Mouse (Mus musculus): Measurements from ENCODE around the gene Kctd21.

Kctd21 gene

DNA sequence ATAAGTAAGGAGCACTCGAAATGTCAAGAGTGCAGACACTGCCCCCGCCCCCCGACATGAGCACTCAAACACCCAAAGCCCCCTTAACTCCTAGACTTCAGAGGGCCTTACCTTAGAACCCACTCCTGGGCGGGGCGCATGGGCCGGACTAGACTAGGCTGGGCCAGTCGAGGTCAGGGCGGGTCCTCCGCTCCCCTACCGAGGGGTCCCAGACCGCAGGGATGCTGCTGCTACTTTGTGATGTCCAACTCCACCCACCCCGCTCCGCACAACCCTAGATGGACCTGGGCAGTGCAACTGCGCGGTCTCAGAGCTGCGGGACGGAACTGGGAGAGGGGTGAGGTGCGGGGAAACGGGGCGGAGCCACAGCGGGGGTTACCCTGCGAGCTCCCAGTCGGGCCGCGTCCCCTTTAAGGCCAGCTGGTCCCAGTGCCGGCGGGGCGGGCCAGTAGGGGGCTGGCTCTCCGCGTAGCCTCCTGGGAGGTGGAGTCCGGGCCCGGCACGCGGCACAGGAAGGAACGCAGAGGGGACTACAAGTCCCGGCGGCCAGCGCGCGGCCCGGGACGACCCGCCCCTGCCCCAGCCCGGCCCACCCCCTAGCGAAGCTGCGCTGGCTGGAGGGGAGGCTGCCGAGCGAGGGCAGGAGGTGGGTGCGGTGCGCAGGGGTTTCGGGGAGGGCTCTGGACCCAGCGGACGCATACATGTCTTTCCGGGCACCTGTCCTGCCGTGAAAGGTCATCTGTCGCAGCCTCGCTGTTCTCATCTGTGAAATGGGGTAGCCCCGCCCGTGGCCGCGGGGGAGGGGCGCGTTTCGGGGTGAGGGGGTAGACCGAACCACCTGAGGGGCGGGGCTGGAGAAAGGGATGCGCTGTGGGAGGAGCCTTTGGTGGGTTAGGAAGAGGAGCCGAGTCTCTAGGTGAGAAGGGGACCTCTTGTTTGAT is at the start of gene Kctd21, which contains the start of gene Usp35:
Kctd21 (plus strand) TSS at position 602 of the 941 bp plus-strand sequence.
Usp35 (minus strand) TSS at position 295 of the 941 bp plus-strand sequence.
- DNase-seq, result peak; percentile 95 to 97

DNA sequence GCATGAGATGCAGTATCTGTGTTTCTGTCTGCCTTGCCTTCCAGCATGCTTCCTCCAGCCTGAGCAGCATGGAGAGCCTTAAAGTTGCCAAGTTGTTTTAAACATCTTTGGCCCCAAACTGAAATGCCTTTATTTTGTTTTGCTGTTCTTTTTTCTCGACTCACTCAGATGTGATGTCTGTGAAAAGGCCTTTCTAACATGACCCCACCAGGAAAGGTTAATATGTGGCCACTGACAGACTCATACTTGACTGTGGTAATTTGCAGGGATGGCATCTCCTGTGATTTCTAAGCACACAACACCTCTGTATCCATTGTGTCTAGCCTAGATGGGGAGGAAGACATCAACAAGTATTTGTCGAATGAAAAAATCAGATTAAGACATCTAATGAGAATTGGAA is 35.1 kb upstream of the Kctd21 start:
- no peak for DNase-seq

DNA sequence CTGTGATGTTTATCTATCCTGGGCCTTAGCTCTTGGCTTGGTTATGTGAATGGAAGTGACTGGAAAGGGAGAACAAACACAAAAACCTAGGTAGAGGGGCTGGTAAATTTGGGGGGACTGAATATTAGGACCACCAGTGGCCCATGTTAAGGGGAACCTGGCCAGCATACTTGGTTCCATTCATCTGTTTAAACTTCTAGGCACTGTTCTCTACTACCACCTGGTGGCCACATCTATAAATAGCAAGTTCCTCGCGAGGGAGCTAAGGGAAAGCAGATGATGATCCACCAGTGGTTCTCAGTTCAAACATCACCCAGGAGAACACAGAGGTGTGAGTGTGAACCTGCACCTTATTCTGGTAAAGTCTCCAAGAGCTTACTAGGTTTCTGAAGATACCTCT is 34.7 kb upstream of the Kctd21 start:
- peak; percentile 67 to 72 for DNase-seq

- DNase-seq, result no peak
Observed at GRCm38 (mm10) chr7:97298279-97298678, 33.8 kb upstream of the Kctd21 start.

- no peak for DNase-seq
Observed at GRCm38 (mm10) chr7:97298943-97299342, 33.2 kb upstream of the Kctd21 start.

DNA sequence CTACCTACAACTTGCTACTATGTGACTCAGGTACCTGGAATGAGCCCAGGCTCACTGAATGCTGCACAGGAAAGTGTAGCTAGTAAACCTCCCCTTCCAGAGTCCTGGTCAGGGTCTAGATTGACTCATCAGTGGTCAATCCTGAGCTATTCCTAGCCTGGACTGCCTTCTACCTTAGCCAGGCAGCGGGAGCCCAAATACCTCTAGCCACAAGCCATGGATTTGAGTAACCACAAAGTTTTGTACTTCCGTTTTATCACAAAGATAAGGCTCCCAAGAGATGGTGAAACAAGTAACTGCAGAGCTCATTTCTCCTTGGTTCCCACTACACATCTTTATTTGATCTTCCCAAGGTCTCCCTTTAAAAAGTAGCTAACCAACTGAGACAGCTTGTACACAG is 31.2 kb upstream of the Kctd21 start:
- no peak for DNase-seq

- no peak for DNase-seq
Observed at GRCm38 (mm10) chr7:97301321-97301720, 30.8 kb upstream of the Kctd21 start.

GRCm38 (mm10) chr7:97302261-97302660 is 29.9 kb upstream of the Kctd21 start:
- no peak for DNase-seq

DNA sequence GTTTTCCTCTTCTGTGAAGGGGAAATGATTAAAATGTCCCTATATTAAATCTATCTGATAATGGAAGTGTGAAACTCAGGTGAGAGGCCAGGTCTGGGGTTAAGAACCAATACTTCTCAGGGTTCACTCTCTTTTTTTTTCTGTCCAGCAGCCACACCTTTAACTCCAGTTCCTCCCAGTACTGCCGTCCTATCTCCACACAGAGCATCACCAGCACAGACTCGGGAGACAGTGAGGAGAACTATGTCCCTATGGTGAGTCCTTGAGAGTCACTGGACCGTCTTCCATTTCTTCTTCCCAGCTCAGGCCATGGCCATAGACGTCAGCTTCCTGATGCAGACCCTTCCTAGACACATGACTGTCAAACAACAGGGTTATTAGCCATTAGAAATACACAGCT is 29.3 kb upstream of the Kctd21 start:
- DNase-seq, result no peak

DNA sequence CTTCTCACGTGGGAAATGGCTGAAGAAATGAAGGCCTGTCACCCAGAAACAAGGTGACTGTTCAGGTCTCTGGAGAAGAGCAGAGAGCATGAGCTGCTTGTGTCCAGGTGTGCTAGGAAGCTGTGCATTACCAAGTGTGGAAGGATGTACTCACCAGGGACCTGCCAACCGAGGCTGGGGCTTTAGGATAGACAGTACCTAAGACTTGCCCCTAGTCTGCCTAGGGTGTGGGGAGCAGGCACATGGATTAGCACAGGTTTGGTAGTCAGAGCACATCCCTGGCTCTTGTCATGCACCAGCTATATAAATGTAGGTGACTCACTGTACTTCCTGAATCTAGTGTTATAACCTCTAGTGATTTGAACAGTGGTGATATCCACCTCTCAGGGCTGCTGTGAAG is 28.5 kb upstream of the Kctd21 start:
- DNase-seq, result no peak

DNA sequence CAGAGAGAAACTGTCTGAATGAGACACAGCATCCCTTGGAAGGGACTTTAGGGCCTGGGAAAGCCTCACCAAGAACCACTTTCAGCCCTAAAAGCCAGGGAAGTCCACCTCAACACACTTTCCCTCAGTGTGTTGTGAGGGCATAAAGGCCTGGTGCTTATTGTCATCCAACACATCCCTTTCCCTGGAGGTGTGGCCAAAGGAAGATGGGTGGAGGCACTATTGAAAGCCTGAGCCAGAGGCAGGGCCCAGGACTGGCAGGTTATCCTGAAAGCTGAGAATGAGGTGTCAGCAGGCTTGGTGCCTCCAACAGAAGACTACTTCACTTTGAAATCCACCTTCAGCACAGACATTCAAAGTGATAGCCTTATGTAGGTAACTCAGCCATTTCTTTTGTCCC is 27.7 kb upstream of the Kctd21 start:
- no peak for DNase-seq

- DNase-seq, result no peak
Observed at GRCm38 (mm10) chr7:97305206-97305605, 26.9 kb upstream of the Kctd21 start.

DNA sequence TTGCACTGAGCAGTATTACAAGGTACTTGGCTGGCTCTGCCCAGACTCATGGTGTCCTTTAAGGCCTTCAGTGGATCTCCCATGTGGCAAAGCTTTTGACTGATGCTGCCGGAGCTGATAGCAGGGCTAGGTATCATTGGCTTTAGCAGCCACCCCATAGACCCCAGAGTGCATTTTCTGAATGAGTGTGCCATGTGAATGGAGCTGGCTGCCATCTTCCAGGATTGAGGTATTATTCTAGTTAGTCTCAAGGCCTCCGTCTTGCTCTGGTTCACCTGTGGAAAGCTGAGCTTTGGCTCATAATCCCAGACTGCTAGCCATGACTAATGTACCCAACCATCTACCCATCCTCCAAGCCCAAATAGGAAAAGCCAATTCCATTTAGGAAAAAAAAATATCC is 25.3 kb upstream of the Kctd21 start:
- no peak for DNase-seq

DNA sequence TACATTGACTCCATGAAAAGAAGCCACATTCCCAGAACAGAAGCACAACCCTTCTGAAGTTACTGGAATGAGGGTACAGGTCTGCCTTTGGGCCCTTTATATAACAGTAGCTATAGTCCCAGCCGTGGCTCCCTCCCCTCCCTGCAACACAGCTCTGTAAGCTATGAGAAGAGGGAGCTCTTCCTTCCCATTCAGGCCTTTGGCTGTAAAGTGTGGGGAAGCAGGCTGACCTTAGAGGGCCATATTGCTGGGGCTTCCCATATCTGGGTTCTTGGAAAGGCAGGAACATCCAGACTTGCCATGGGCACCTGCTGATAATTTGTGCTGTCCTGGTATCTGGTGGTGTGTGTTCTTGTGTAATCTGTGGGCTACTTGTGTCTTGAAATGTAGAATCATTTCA is 24.6 kb upstream of the Kctd21 start:
- DNase-seq, result no peak

DNA sequence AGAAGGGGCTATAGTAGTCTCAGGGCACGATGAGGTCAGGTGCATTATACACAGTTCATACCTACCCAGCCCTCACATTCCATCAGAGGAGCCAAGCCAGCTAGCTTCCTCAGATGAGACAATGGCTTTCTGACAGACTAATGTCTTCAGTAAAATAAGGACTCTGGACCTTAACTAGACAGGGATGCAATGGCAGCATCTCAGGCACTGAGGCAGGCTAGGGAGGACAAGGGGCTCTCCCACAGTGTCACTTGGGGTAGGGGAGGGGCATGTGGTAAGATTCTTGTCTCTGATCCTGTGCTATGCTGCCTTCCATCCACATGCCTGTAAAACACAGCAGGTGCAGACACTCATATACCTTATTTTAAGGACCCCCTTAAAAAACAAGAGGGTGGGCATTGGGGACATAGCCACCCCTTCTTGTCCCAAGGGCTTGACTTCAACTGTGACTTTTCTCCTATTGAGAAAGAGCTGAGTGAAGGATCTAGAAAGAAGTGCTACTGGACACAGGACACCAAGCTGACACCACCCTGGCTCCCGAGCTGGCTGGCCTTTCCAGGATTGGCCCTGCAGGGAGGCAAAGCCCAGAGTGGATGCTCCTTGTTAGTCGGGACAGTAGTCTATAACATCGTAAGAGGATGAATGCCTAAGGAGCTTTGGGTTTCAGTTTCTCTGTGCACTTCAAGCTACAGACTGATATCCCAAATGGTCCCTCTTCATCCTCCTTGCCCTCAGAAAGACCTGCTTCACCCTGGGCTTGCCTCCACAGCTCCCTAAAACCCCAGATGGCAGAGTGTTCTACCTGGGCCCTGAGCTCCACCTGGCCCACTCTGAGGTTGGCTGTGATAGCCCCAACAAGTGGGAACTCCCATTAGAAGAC is 22.4 kb upstream of the Kctd21 start:
- no peak for DNase-seq

- no peak for DNase-seq
Observed at GRCm38 (mm10) chr7:97310341-97310635, 21.8 kb upstream of the Kctd21 start.

DNA sequence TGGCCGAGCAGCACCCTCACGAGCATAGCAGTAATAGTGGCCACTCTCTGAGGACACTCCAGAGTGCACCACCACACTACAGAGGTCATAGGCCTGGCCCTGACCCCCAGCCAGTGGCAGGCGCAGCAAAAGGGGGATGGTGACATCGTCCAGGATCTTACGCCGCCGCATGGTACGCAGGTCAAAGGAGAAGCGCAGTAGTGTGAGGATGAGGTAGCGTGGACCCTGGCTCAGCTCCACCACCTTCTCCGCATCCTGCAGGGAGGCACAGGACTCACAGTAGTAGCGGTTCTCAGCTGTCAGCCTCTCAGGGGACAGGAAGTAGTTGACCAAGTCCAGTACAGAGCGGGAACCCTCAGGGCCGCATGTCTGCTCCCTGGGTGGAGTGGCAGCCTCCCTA is 20.5 kb upstream of the Kctd21 start:
- peak in 1 of 2 experiments; percentile 3 for DNase-seq

DNA sequence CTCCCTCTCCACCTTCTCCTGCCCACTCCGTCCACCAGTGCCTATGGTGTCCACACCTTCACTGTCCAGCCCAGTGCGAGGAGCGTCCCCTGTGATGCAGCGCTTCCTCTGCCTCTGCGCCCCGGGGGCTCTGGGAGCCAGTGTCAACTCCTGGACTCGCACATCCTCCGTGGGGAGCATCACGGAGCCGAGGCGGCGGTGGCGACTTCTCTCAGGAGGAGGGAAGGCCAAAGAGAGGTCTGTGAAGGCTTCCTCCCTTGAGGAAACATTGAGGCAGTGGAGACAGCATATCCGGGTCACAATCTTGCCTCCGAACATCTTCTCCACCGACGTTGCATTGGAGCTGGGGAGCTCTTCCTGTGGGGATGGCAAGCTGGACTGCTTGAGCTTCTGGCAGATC is 19.9 kb upstream of the Kctd21 start:
- peak in 1 of 2 experiments; percentile 1 for DNase-seq

- no peak for DNase-seq
Observed at GRCm38 (mm10) chr7:97312856-97313255, 19.3 kb upstream of the Kctd21 start.

DNA sequence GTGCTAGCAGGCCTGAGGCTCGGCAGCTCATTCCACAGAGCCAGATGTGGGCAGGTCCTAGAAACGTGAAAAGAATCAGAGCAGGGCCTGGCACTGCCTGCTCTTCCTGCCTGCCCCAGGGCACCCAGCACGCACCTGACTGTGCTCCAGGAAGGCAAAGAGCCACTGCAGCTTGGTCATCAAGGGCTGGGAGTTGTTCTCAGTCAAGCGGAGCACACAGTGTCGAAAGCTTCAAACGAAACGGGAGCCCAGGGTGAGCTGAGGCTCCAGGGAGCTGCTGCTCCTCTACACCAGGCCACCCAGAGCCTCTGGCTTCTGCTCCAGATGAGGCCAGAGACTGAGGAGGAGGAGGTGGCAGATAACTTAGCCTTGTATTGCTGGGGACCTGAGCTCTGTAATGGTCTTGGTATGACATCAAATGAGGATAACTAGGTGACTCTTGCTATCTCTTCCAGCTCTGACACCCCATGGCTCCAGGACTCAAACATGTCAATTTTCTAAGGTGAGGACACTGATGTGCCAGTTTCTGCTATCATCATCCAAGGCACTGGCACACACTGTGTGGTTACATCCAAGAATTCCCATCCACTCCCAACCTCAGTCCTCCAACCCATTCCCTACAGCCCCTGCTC is 18.6 kb upstream of the Kctd21 start:
- peak; percentile 27 to 32 for DNase-seq

- no peak for DNase-seq
Observed at GRCm38 (mm10) chr7:97314646-97315045, 17.5 kb upstream of the Kctd21 start.

DNA sequence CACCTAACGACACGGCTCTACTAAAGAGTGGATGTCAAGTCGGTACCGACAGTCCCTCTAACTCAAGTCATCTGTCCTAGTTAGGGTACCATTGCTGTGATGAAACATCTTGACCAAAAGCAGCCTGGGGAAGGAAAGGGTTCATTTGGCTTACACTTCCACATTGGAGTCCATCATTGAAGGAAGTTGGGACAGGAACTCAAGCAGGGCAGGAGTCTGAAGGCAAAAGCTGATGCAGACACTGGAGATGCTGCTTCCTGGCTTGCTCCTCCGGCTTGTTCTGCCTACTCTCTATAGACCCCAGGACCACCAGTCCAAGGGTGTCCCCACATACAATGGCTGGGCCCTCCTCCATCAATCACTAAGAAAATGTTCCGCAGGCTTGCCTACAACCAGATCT is 16.5 kb upstream of the Kctd21 start:
- DNase-seq, result no peak

DNA sequence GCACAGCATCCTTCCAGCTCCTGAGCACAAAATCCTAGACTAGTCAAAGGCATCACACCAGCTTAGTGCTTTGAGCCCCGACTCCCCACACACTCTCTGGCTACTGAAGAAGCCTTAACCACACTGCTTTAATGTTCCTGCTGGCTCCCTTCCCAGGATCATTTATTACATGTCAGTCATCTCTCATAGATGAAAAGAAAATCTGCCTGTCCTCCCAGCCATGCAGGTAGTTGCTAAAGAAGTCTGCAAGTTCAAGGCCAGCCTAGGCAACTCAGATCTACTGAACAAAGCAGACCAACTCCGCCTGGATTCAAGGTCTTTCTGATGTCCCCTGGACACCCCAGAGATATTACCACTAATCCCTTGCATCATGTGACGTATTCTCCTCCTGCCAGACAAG is 14.4 kb upstream of the Kctd21 start:
- DNase-seq, result no peak

Data from kidney, postnatal 4 days (tissue).